In the genomic region with DNA sequence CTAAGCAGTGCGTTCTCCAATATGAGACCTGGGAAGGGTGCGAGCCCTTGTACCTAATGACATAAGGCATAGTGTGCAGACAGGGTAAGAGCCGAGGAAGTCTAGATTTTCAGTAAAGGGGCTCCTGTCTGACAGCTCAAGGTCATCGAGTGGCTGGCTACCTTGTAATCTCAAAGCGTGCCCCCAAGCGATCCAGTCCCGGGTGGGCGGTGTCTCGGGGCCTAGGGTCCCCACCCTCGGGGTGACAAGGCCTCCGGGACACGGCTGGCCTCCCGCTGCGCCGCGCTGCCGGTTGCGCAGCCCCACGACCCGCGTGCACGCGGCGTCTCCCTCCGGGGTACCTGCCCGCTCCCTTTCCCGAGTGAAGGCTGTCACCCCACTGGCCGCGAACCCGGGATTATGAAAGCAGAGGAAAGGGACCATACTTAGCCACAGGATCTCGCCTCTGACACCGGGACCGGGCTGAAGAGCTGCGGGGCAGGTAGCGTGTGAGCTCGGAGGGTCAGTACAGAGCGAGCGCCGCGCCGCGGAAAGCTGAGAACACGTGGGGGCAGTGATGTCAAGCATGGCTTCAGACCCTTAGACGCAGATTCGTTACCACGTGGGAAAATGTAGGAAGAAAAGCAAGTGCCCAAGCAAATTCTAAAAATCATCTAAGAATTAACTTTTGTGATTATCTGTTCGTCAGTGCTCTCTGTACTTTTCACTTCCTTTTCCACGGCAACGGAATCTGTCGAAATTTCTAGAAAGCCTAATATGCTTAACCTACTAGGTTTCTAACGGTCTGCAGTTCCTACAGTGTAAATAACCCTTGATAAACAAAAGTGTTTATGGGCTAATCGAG, we compare ENCODE assay signal across 8 mouse cellular contexts. TPM values are rescaled to one million over a fixed set of nuclear protein-coding genes. Genes with fewer than 3 reads are reported as not detected.
DNase-seq lines count a peak whose midpoint lies in the region; ATAC-seq lines count a peak whose summit lies in the region.

A gene (minus strand): TSS at position 555 of the 844 bp plus-strand sequence.
A gene (plus strand): TSS at position 719 of the 844 bp plus-strand sequence.

- H3K4me2 ChIP-seq in lung, embryonic 15.5 days: peak within 1 kb of the TSS; percentile 83

- ATAC-seq in hematopoietic stem cell, adult 5-6 weeks (replicated peaks in 1 of 2; ENCODE audit: insufficient read depth in 1 of 2, low FRiP score in 2 of 2, low TSS enrichment in 1 of 2, low read depth in 1 of 2, poor library complexity in 2 of 2, severe bottlenecking in 2 of 2): peak; percentile 80 to 85
- ATAC-seq in lung, embryonic 15.5 days (ENCODE audit: borderline replicate concordance, extremely low read depth, low FRiP score, low TSS enrichment): peak; percentile 89

- no peaks in the 10 kb centered on the region for H3K9me3 ChIP-seq in lung, embryonic 15.5 days

- DNase-seq in MN1 (ENCODE audit: low spot score): peak; percentile 90
- DNase-seq in cerebellum, adult 9-10 months: peak; percentile 89
- DNase-seq in forelimb bud, embryonic 11.5 days (ENCODE audit: low read depth, low spot score): peak; percentile 75
- peak; percentile 87 for DNase-seq in layer of hippocampus, adult 9-10 months (ENCODE audit: low spot score)
- DNase-seq in ovary, adult 18-20 months (ENCODE audit: low spot score): peak; percentile 60
- peak; percentile 88 for DNase-seq in thymus, postnatal 0 days (ENCODE audit: low spot score)

- peak within 1 kb of the TSS; percentile 97 for H3K4me3 ChIP-seq in lung, embryonic 15.5 days

- WGBS in lung, embryonic 15.5 days: under 1% methylated on average over 52 of the region's 52 CpGs

- H3K4me1 ChIP-seq in lung, embryonic 15.5 days: peaks cover 16% of the 10 kb centered on the region

- H3K27me3 ChIP-seq in lung, embryonic 15.5 days: no peaks in the 10 kb centered on the region

- peak within 1 kb of the TSS; percentile 96 for H3K9ac ChIP-seq in lung, embryonic 15.5 days

- H3K36me3 ChIP-seq in lung, embryonic 15.5 days: peaks cover 35% of the 10 kb centered on the region

- peak within 1 kb of the TSS; percentile 71 for H3K27ac ChIP-seq in lung, embryonic 15.5 days

RNA-seq across cellular contexts. Expression of the first gene that starts in this region (rescaled TPM):
- 44.6 and 49.0 TPM in 2 replicates for total RNA-seq in hematopoietic stem cell, adult 5-6 weeks (2017)
- polyA plus RNA-seq in lung, embryonic 15.5 days (2015; fragmentation: Nextera tagmentation; extraction: Ambion mirVana): 66.9 and 67.0 TPM in 2 replicates
- polyA plus RNA-seq in thymus, postnatal 0 days (2015; fragmentation: Nextera tagmentation; extraction: Ambion mirVana): 89.8 and 90.0 TPM in 2 replicates

RNA-seq across cellular contexts. Expression of the second gene that starts in this region (rescaled TPM):
- 21.2 and 22.5 TPM in 2 replicates for total RNA-seq in hematopoietic stem cell, adult 5-6 weeks (2017)
- 14.5 and 14.7 TPM in 2 replicates for polyA plus RNA-seq in lung, embryonic 15.5 days (2015; fragmentation: Nextera tagmentation; extraction: Ambion mirVana)
- polyA plus RNA-seq in thymus, postnatal 0 days (2015; fragmentation: Nextera tagmentation; extraction: Ambion mirVana): 13.6 and 17.1 TPM in 2 replicates

Comparison
In these comparisons a context has a peak if more than half of its experiments do, and no peak if none do; other contexts are left out.
1. Peak in every context shown above with its lines: DNase-seq, ATAC-seq, H3K4me3 ChIP-seq and H3K27ac ChIP-seq.